Mouse (Mus musculus) myocyte (in vitro differentiated cells): ENCODE data around the gene Fchsd2. TPM values are rescaled to one million over a fixed set of nuclear protein-coding genes. Genes with fewer than 3 reads are reported as not detected.

ENCODE experiments used
- H3K27me3 ChIP-seq: one replicate; pipeline ENCODE4 v1.6.1; 2011; ENCODE audit not compliant: control insufficient read depth, insufficient read depth, insufficient read length
- H3K36me3 ChIP-seq: one replicate; pipeline ENCODE4 v1.6.1; 2011; ENCODE audit not compliant: control insufficient read depth, insufficient read depth
- H3K4me2 ChIP-seq: one replicate; pipeline ENCODE4 v1.6.1; 2011; ENCODE audit warnings: low read depth, control low read depth
- H3K4me3 ChIP-seq: one replicate; pipeline ENCODE4 v1.5.1; 2011; ENCODE audit warnings: mild to moderate bottlenecking, control low read depth, moderate library complexity
- H3K79me2 ChIP-seq: one replicate; pipeline ENCODE4 v1.6.1; 2011; ENCODE audit not compliant: control insufficient read depth, insufficient read depth
- H3ac ChIP-seq: one replicate; pipeline ENCODE4 v1.6.1; 2011; ENCODE audit not compliant: control insufficient read depth, insufficient read length
- CEBPB ChIP-seq: IDR thresholded peaks from 2 replicates; pipeline ENCODE4 v1.6.1; 2011; ENCODE audit warnings: mild to moderate bottlenecking, moderate library complexity; ENCODE audit not compliant: poor library complexity, insufficient read depth, severe bottlenecking
- E2F4 ChIP-seq: IDR thresholded peaks from one replicate; pipeline ENCODE4 v1.6.1; 2011; ENCODE audit warnings: mild to moderate bottlenecking, control low read depth, moderate library complexity; ENCODE audit not compliant: insufficient read depth
- MAX ChIP-seq: IDR thresholded peaks from one replicate; pipeline ENCODE4 v1.6.1; 2011; ENCODE audit warnings: low read depth, mild to moderate bottlenecking, control low read depth
- MYOD1 ChIP-seq, 3 experiments: IDR thresholded peaks; one replicate each; pipeline ENCODE4 v1.6.1; 2011; ENCODE audit warnings: control low read depth in 2 of 3, low read depth in 2 of 3, mild to moderate bottlenecking in 2 of 3, moderate library complexity in 1 of 3; ENCODE audit not compliant: insufficient read length in 2 of 3, control insufficient read depth in 1 of 3
- MYOG ChIP-seq, 3 experiments: IDR thresholded peaks; one replicate each; pipeline ENCODE4 v1.6.1; 2011; ENCODE audit warnings: control low read depth in 2 of 3, low read depth in 2 of 3, mild to moderate bottlenecking in 2 of 3; ENCODE audit not compliant: insufficient read length in 2 of 3, control insufficient read depth in 1 of 3, insufficient read depth in 1 of 3
- POLR2A ChIP-seq: IDR thresholded peaks from one replicate; pipeline ENCODE4 v1.6.1; 2011; ENCODE audit warnings: low read depth, mild to moderate bottlenecking, control low read depth, moderate library complexity; ENCODE audit not compliant: insufficient read length
- POLR2AphosphoS2 ChIP-seq: IDR thresholded peaks from one replicate; pipeline ENCODE4 v1.6.1; 2011; ENCODE audit warnings: low read depth, control low read depth; ENCODE audit not compliant: insufficient read length
- REST ChIP-seq: IDR thresholded peaks from one replicate; pipeline ENCODE4 v1.6.1; 2011; ENCODE audit warnings: mild to moderate bottlenecking, control low read depth, moderate library complexity; ENCODE audit not compliant: insufficient read depth, insufficient read length
- SRF ChIP-seq: IDR thresholded peaks from one replicate; pipeline ENCODE4 v1.6.1; 2011; ENCODE audit warnings: low read depth; ENCODE audit not compliant: control insufficient read depth, insufficient read length
- TCF12 ChIP-seq: IDR thresholded peaks from one replicate; pipeline ENCODE4 v1.6.1; 2011; ENCODE audit warnings: mild to moderate bottlenecking, control low read depth; ENCODE audit not compliant: poor library complexity, insufficient read depth, severe bottlenecking
- TCF3 ChIP-seq: IDR thresholded peaks from one replicate; pipeline ENCODE4 v1.6.1; 2011; ENCODE audit warnings: low read depth, control low read depth; ENCODE audit not compliant: insufficient read length
- USF1 ChIP-seq: IDR thresholded peaks from one replicate; pipeline ENCODE4 v1.6.1; 2011; ENCODE audit warnings: low read depth, mild to moderate bottlenecking, control low read depth, moderate library complexity
- polyA plus RNA-seq: library from polyadenylated mRNA; unstranded; fragments of >200 nt; fragmentation: generic; extraction: Trizol; gene quantifications from one replicate; pipeline ENCODE4 v1.2.1, GENCODE M21; 2012; ENCODE audit warnings: missing spikeins

The Fchsd2 gene
- polyA plus RNA-seq, 1 experiment: 5.7 TPM

DNA sequence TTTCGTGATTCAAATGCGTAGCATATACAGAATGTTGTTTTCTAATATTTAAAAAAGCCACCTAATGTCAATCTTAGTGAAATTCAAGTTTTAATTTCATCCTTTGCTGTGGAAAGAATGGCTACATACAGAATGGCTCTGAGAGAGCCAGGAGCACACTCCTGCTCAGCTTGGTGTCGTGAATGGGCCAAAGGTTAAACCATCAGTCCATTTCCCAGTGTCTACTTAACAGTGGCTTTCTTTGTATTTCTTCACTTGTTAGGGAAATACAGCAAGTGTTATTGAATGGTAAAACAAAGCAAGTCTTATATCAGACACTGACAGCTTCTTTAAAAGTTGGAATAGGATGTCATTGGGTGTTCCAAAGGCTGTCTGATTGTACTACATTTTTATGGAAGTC is 80.7 kb downstream of the Fchsd2 start:
- Histone ChIP-seq H3K79me2 (no peaks in the 10 kb centered on the region), H3ac (no peak overlapping the region), H3K27me3 (no peaks in the 10 kb centered on the region), H3K4me3 (no peak overlapping the region), H3K4me2 (no peak overlapping the region), H3K36me3 (no peaks in the 10 kb centered on the region)
- TF ChIP-seq USF1 (no peak), POLR2AphosphoS2 (no peak)

- no peak overlapping the region for H3ac ChIP-seq
- no peaks in the 10 kb centered on the region for H3K79me2 ChIP-seq
- H3K4me2 ChIP-seq: peak overlapping the region; percentile 16
- TF ChIP-seq TCF3: no peak
- TF ChIP-seq USF1: no peak
- TF ChIP-seq REST: no peak
- no peak for TF ChIP-seq MAX
- no peak for TF ChIP-seq POLR2A
- TF ChIP-seq POLR2AphosphoS2: no peak
- no peak for TF ChIP-seq MYOD1 (IDR thresholded peaks at IDR 0.05; ENCODE audit: control insufficient read depth in 1 of 3, insufficient read length in 2 of 3, low read depth in 2 of 3)
- TF ChIP-seq MYOG (IDR thresholded peaks at IDR 0.05; ENCODE audit: control insufficient read depth in 1 of 3, insufficient read depth in 1 of 3, insufficient read length in 2 of 3, low read depth in 2 of 3): no peak
- TF ChIP-seq TCF12: no peak
- no peak for TF ChIP-seq SRF
- no peaks in the 10 kb centered on the region for H3K36me3 ChIP-seq
- no peaks in the 10 kb centered on the region for H3K27me3 ChIP-seq
- H3K4me3 ChIP-seq: no peak overlapping the region
These were observed 86.1 kb downstream of the Fchsd2 start for GRCm38 (mm10) chr7:101178751-101179150.

DNA sequence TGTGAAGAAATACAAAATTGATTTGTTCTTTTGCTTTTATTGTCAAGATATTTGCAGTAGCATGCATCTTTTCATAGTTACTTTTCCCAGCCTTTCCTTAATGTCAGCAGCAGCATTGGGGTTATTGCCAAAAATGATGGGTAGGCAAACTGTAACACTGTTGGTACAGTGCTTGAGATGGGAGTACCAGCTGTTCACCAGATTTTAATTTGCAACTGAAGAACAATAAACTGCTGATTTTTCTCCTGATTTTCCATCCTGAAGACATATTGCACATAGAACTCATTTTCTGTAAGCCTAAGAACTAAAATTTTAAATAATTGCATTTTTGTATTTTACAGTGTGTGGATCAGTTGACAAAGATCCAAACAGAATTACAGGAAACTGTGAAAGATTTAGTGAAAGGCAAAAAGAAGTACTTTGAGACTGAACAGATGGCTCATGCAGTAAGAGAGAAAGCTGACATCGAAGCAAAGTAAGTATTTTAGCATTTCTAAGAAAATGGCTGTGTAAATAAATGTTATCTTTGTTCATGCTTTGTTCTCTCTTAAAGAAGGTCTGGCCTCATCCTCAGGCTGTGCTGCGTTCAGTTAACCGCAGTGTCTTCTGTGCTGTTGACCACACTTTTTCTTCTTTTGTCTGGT is 98.8 kb downstream of the Fchsd2 start:
- H3ac ChIP-seq: no peak overlapping the region
- no peak overlapping the region for H3K4me2 ChIP-seq
- TF ChIP-seq REST: no peak
- no peak for TF ChIP-seq MAX
- TF ChIP-seq POLR2A: no peak
- no peak for TF ChIP-seq MYOD1 (IDR thresholded peaks at IDR 0.05; ENCODE audit: control insufficient read depth in 1 of 3, insufficient read length in 2 of 3, low read depth in 2 of 3)
- no peak for TF ChIP-seq CEBPB
- no peak for TF ChIP-seq MYOG (IDR thresholded peaks at IDR 0.05; ENCODE audit: control insufficient read depth in 1 of 3, insufficient read depth in 1 of 3, insufficient read length in 2 of 3, low read depth in 2 of 3)
- TF ChIP-seq TCF12: no peak
- no peak for TF ChIP-seq E2F4
- no peak for TF ChIP-seq TCF3
- TF ChIP-seq USF1: no peak
- no peak for TF ChIP-seq SRF
- no peak for TF ChIP-seq POLR2AphosphoS2
- H3K4me3 ChIP-seq: no peak overlapping the region
- H3K36me3 ChIP-seq: peaks cover 5% of the 10 kb centered on the region
- no peaks in the 10 kb centered on the region for H3K79me2 ChIP-seq
- H3K27me3 ChIP-seq: no peaks in the 10 kb centered on the region

- H3K27me3 ChIP-seq: no peaks in the 10 kb centered on the region
- H3K79me2 ChIP-seq: no peaks in the 10 kb centered on the region
- no peak overlapping the region for H3K4me3 ChIP-seq
- H3K36me3 ChIP-seq: no peaks in the 10 kb centered on the region
- TF ChIP-seq SRF (no peak), MYOG (IDR thresholded peaks at IDR 0.05; ENCODE audit: control insufficient read depth in 1 of 3, insufficient read depth in 1 of 3, insufficient read length in 2 of 3, low read depth in 2 of 3) (no peak), E2F4 (no peak), REST (no peak), MYOD1 (IDR thresholded peaks at IDR 0.05; ENCODE audit: control insufficient read depth in 1 of 3, insufficient read length in 2 of 3, low read depth in 2 of 3) (no peak), CEBPB (no peak), USF1 (no peak), POLR2AphosphoS2 (no peak), MAX (no peak), POLR2A (no peak)
- no peak overlapping the region for H3K4me2 ChIP-seq
- no peak overlapping the region for H3ac ChIP-seq
These were observed 118.2 kb downstream of the Fchsd2 start for GRCm38 (mm10) chr7:101210826-101211225.

- Histone ChIP-seq H3K4me2 (no peak overlapping the region), H3ac (no peak overlapping the region), H3K36me3 (no peaks in the 10 kb centered on the region), H3K79me2 (no peaks in the 10 kb centered on the region), H3K4me3 (no peak overlapping the region), H3K27me3 (no peaks in the 10 kb centered on the region)
- TF ChIP-seq E2F4: no peak
- TF ChIP-seq MYOG (IDR thresholded peaks at IDR 0.05; ENCODE audit: control insufficient read depth in 1 of 3, insufficient read depth in 1 of 3, insufficient read length in 2 of 3, low read depth in 2 of 3): no peak
- no peak for TF ChIP-seq CEBPB
- no peak for TF ChIP-seq POLR2AphosphoS2
- TF ChIP-seq REST: no peak
- TF ChIP-seq SRF: no peak
- no peak for TF ChIP-seq POLR2A
- TF ChIP-seq MYOD1 (IDR thresholded peaks at IDR 0.05; ENCODE audit: control insufficient read depth in 1 of 3, insufficient read length in 2 of 3, low read depth in 2 of 3): no peak
These were observed 121.0 kb downstream of the Fchsd2 start for GRCm38 (mm10) chr7:101213515-101214263.
